Mouse (Mus musculus) ES-E14 (cell line): ENCODE measurements around the gene Hist1h4h. TPM values are rescaled to one million over a fixed set of nuclear protein-coding genes. Genes with fewer than 3 reads are reported as not detected.
"Not testable (repeated sequence)": the region's sequence is repeated elsewhere in the genome, so short reads cannot be mapped to it uniquely, and the experiment has no call there.

Experiments used
- DNase-seq: peaks from one replicate; pipeline ENCODE4 v3.0.0-alpha.2; 2013; ENCODE audit warnings: low read depth, low spot score
- H3K27ac ChIP-seq: 2 replicates; pipeline ENCODE4 v1.5.1; 2012; ENCODE audit warnings: low read depth, mild to moderate bottlenecking, low read length, moderate library complexity, mixed read lengths; ENCODE audit not compliant: poor library complexity, insufficient read depth, severe bottlenecking
- H3K36me3 ChIP-seq: 2 replicates; pipeline ENCODE4 v1.6.1; 2012; ENCODE audit warnings: mild to moderate bottlenecking, low read length, moderate library complexity, mixed read lengths; ENCODE audit not compliant: control insufficient read depth, poor library complexity, insufficient read depth, severe bottlenecking
- H3K4me1 ChIP-seq, 2 experiments: fragments of 150-350 bp in 1 of 2; sonication (generic) in 1 of 2; 2 replicates each; pipeline ENCODE4 v1.6.1; 2012; ENCODE audit warnings: low read length in 2 of 2, mild to moderate bottlenecking in 1 of 2, mixed read lengths in 1 of 2; ENCODE audit not compliant: control insufficient read depth in 2 of 2, insufficient read depth in 2 of 2, poor library complexity in 1 of 2
- H3K4me3 ChIP-seq, 2 experiments: fragments of 150-350 bp in 1 of 2; sonication (generic) in 1 of 2; 2 replicates each; pipeline ENCODE4 v1.5.1; 2012; ENCODE audit warnings: low read length in 2 of 2, low read depth in 1 of 2, mild to moderate bottlenecking in 1 of 2, mixed read lengths in 1 of 2; ENCODE audit not compliant: insufficient read depth in 1 of 2, poor library complexity in 1 of 2, severe bottlenecking in 1 of 2
- H3K9ac ChIP-seq: 2 replicates; pipeline ENCODE4 v1.6.1; 2012; ENCODE audit warnings: low read depth, mild to moderate bottlenecking, low read length, mixed read lengths; ENCODE audit not compliant: poor library complexity, insufficient read depth, severe bottlenecking
- H3K9me3 ChIP-seq: fragments of 150-350 bp; sonication (generic); 2 replicates; pipeline ENCODE4 v1.6.1; 2012; ENCODE audit warnings: low read depth, mild to moderate bottlenecking, low read length; ENCODE audit not compliant: control insufficient read depth, insufficient read depth
- CHD2 ChIP-seq: IDR thresholded peaks from 2 replicates; pipeline ENCODE4 v1.6.1; 2014; ENCODE audit warnings: mild to moderate bottlenecking, low read depth, low read length, inconsistent platforms
- HCFC1 ChIP-seq: IDR thresholded peaks from 2 replicates; pipeline ENCODE4 v1.6.1; 2012; ENCODE audit warnings: low read length, inconsistent platforms, borderline replicate concordance; ENCODE audit not compliant: insufficient read depth
- MAFK ChIP-seq: IDR thresholded peaks from 2 replicates; pipeline ENCODE4 v1.6.1; 2014; ENCODE audit warnings: mild to moderate bottlenecking, low read depth, low read length, inconsistent platforms; ENCODE audit not compliant: insufficient read depth
- ZC3H11A ChIP-seq: IDR thresholded peaks from 2 replicates; pipeline ENCODE4 v1.6.1; 2012; ENCODE audit warnings: low read depth, mild to moderate bottlenecking, inconsistent platforms, low read length, borderline replicate concordance
- ZNF384 ChIP-seq: IDR thresholded peaks from 2 replicates; pipeline ENCODE4 v1.6.1; 2012; ENCODE audit warnings: low read depth, low read length, inconsistent platforms
- in situ Hi-C, 2 experiments: fragments of 600-800 bp; cut with MboI; formaldehyde crosslinking; loops; one replicate each; pipeline ENCODE4 v1.15.1; 2025; ENCODE audit warnings: low sequenced_read_pairs in 2 of 2, inconsistent platforms in 1 of 2; ENCODE audit not compliant: unreplicated experiment in 2 of 2
- total RNA-seq: library from RNA; depleted of rRNA; stranded (reverse); fragments of 300-350 nt; gene quantifications from 2 replicates; pipeline ENCODE4 v1.2.3, GENCODE M21; 2012

Hist1h4h gene
- total RNA-seq, 1 experiment, result 2,804 TPM

DNA sequence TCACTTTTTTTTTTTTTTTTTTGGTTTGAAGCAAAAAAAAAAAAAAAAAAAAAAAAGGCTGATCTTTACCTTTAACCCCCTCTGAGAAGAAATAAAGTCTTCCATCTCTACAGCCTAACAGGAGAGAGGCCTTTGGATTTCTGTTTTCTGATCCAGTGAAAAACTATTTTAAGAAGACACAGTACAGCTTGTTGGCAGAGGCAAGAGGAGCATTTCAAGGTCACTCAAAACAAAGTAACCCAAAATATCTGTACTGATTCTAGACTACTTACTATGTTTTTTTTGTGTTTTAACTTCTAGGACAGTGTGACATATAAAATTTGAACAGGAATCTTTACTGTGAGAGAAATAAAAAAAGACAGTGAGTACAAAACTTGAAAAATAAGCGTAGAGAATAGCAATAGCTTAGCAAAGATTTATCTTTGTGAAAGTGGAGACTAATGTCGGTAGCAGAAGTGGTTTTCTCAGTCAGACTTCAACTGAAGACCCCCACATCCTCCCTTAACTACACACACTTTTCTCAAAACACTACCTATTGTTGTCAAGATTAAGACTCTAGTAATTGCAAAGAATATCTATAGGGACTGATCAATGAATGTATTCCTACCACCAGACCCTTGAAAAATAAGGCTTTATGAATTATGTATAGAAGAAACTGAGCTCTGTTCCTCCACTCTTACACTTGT is 1.2 kb upstream of the Hist1h4h start:
- TF ChIP-seq MAFK (no peak), CHD2 (no peak), ZC3H11A (no peak), HCFC1 (no peak), ZNF384 (no peak; the same call in 1 of the 2 replicates)
- in situ Hi-C loops, result loop anchor here (10.0 to 25.0 kb wide), 2 partner anchors 1492 to 1605 kb away; partner anchors contain the start of genes Hist1h2ag (in 1 of the 2), Hist1h2ah (in 1 of the 2), Hist1h2bj (in 1 of the 2) and Hist1h2bk (in 1 of the 2)
- Histone ChIP-seq H3K4me3 (peak overlapping the region; percentile 25 to 61; a peak in 2 of 4 replicates), H3K27ac (no peak overlapping the region), H3K9me3 (no peaks in the 10 kb centered on the region), H3K36me3 (no peaks in the 10 kb centered on the region), H3K4me1 (peaks cover 0 to 2% of the 10 kb centered on the region in 2 experiments; a peak in 1 of 4 replicates), H3K9ac (no peak overlapping the region)
- no peak for DNase-seq

DNA sequence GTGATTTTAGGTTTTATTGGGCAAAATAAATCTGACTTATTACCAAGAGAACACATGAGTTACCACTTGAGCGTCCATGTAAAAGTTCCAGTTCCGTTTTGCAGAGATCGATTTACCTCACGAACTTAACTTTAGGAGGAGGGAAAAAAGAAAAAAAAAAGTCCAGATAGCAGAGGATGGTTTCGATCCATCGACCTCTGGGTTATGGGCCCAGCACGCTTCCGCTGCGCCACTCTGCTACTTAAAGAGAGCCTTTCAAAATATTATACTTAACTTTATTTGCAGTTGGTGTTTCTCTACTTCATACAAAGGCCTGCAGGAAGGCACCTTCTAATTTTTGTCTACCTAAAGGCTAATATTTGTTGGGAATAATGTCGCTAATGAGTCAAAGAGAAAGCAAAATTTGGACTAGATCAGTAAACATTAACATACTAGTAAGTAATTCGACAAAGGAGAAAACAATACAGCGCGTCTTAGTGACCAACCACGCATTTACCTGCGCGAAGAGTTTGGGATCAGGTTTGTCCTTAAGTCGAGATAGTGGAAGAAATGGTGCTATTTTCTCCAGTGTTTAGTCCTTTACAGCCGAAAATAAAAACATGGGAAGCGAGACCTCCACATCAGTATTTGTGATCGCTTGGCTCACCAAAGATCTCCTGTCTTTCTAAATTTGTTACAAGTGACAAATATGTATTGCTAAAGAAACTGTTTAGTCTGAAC is 509 bp upstream of the Hist1h4h start:
- in situ Hi-C loops, result loop anchor here in 1 of 2 experiments (25.0 kb wide), 1 partner anchor 1493 kb away; the partner anchor contains the start of genes Hist1h2ag, Hist1h2ah, Hist1h2bj and Hist1h2bk
- TF ChIP-seq ZNF384, result peak; percentile 80
- peak; percentile 92 for TF ChIP-seq MAFK
- TF ChIP-seq HCFC1, result no peak
- TF ChIP-seq CHD2, result no peak
- no peak for TF ChIP-seq ZC3H11A
- H3K9me3 ChIP-seq, result no peaks in the 10 kb centered on the region
- H3K27ac ChIP-seq, result peak overlapping the region; percentile 85; the same call in 1 of the 2 replicates
- H3K9ac ChIP-seq, result peak overlapping the region; percentile 78
- peaks cover 0 to 2% of the 10 kb centered on the region in 2 experiments; a peak in 1 of 4 replicates for H3K4me1 ChIP-seq
- H3K4me3 ChIP-seq, result peak overlapping the region; percentile 61 to 83
- H3K36me3 ChIP-seq, result no peaks in the 10 kb centered on the region
- DNase-seq, result no peak

DNA sequence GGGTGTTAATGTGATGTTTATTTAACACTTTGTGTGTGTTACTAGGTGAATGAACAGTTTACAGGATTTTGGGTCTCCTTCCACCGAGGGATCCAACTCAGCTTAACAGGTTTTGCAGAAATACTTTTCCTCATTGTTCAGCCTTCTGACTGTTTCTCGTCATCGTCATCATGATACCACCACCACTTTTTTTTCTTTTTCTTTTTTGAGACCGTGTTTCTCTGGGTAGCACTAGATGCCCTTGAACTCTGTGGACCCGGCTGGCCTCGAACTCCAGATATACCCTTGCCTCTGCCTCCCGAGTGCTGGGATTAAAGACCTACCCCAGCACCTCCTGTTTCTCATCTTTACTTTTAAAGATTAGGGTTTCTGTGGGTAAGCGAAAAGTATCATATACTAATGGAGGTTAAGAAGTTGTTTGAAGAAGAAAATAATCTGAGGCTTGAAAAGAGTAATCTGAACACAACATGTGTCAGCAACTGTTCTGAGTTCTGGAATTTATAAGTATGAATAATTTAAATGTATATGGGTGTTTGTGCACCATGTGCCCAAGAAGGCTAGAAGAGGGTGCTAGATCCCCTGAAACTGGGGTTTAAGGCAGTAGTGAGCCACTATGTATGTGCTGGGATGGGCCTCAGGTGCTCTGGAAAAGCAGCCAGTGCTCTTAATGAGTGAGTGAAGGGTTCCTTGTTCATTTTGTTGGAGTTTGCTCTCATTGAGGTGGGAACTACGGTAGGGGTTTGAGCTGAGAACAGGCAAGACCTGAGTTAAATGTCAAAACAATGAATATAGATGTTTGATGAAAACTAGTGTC is 1.6 kb downstream of the Hist1h4h start:
- no peak for DNase-seq
- H3K4me1 ChIP-seq, result peaks cover 0 to 2% of the 10 kb centered on the region in 2 experiments; a peak in 1 of 4 replicates
- in situ Hi-C loops, result loop anchor here in 1 of 2 experiments (25.0 kb wide), 1 partner anchor 1495 kb away; the partner anchor contains the start of genes Hist1h2ag, Hist1h2ah, Hist1h2bj and Hist1h2bk
- H3K9me3 ChIP-seq, result no peaks in the 10 kb centered on the region
- H3K36me3 ChIP-seq, result no peaks in the 10 kb centered on the region
- TF ChIP-seq ZNF384 (no peak), CHD2 (no peak), HCFC1 (no peak), ZC3H11A (no peak), MAFK (no peak)
- peak overlapping the region; percentile 82; the same call in 1 of the 2 replicates for H3K9ac ChIP-seq
- peak overlapping the region; percentile 93; the same call in 1 of the 2 replicates for H3K27ac ChIP-seq
- H3K4me3 ChIP-seq, result peak overlapping the region; percentile 43 to 83

DNA sequence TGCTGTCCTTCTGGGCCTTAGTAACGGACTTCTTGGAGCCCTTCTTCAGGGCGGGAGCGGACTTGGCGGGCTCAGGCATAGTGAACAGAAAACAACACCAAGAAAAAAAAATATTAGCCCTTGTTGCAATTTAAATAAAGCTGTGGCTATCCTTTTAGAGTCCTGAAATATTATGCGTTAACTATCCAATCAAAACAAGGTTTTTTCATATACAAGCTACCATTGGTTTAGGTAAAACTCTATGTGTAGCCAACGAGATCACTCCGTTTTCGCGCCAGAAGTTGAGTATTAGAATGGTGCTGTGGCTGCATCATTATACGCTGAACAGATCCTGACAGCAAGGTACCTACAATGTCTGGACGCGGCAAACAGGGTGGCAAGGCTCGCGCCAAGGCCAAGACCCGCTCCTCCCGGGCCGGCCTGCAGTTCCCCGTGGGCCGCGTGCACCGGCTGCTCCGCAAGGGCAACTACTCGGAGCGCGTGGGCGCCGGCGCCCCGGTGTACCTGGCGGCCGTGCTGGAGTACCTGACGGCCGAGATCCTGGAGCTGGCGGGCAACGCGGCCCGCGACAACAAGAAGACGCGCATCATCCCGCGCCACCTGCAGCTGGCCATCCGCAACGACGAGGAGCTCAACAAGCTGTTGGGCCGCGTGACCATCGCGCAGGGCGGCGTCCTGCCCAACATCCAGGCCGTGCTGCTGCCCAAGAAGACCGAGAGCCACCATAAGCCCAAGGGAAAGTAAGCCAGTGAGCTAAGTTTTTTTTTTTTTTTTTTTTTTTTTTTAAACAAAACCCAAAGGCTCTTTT is 2.9 kb downstream of the Hist1h4h start, which contains the start of gene Hist1h2af:
Gene Hist1h2af, plus strand, starts transcription at position 347 of the 808 bp plus-strand sequence.
- peak within 1 kb of the TSS; percentile 85 for H3K9ac ChIP-seq
- not testable (repeated sequence) for H3K4me1 ChIP-seq, H3K36me3 ChIP-seq, H3K9me3 ChIP-seq, DNase-seq
- in situ Hi-C loops, result loop anchor here in 1 of 2 experiments (25.0 kb wide), 1 partner anchor 1496 kb away; the partner anchor contains the start of genes Hist1h2ag, Hist1h2ah, Hist1h2bj and Hist1h2bk
- H3K4me3 ChIP-seq, result peak within 1 kb of the TSS; percentile 72 to 83
- H3K27ac ChIP-seq, result peak within 1 kb of the TSS; percentile 93
